Mouse (Mus musculus): ENCODE measurements around the gene Pold1. TPM values are rescaled to one million over a fixed set of nuclear protein-coding genes. Genes with fewer than 3 reads are reported as not detected.
A peak's percentile ranks its signal among the peaks of the same experiment; 100 is the strongest.

The Pold1 gene
- polyA plus RNA-seq, 2 experiments, result 37.5 to 46.7 TPM

- Histone ChIP-seq H3K9ac (replicated peaks) (no peak within 1 kb of the TSS), H3K36me3 (replicated peaks; ENCODE audit: control insufficient read depth, insufficient read depth, low read depth) (no peaks in the 10 kb centered on the region), H3K27ac (no peak within 1 kb of the TSS), H3K4me3 (ENCODE audit: insufficient read depth in 1 of 2, low read depth in 2 of 2, low read length in 2 of 2) (no peak within 1 kb of the TSS), H3K27me3 (ENCODE audit: control insufficient read depth, insufficient read depth, low read length) (no peaks in the 10 kb centered on the region), H3K4me2 (ENCODE audit: low read depth) (0 out of 2 replicates have a peak within 1 kb of the TSS, but pooled peaks have one; percentile 3), H3K4me1 (replicated peaks; ENCODE audit: control insufficient read depth in 2 of 2, insufficient read depth in 2 of 2, low read length in 1 of 2) (no peaks in the 10 kb centered on the region), H3K9me3 (ENCODE audit: control insufficient read depth, low read length) (no peaks in the 10 kb centered on the region)
- WGBS (ENCODE audit: insufficient replicate concordance), result 18% methylated on average over 7 of the region's 7 CpGs
- no peak for TF ChIP-seq CTCF (IDR thresholded peaks at IDR 0.05; ENCODE audit: low read depth)
- TF ChIP-seq EP300 (IDR thresholded peaks at IDR 0.05; ENCODE audit: low read depth), result no peak
- ATAC-seq (ENCODE audit: insufficient read depth) (no peak), DNase-seq (ENCODE audit: low read depth in 3 of 3, low spot score in 3 of 3) (no peak)
These were observed 23.6 kb upstream of the Pold1 start, which contains the start of gene Napsa for GRCm38 (mm10) chr7:44572213-44572701. Gene Napsa (plus strand): TSS chr7:44572380.

- DNase-seq (ENCODE audit: low read depth in 3 of 3, low spot score in 3 of 3), result no peak
- Histone ChIP-seq H3K4me2 (ENCODE audit: low read depth) (no peak overlapping the region), H3K4me1 (replicated peaks; ENCODE audit: control insufficient read depth in 2 of 2, insufficient read depth in 2 of 2, low read length in 1 of 2) (no peaks in the 10 kb centered on the region), H3K27me3 (ENCODE audit: control insufficient read depth, insufficient read depth, low read length) (no peaks in the 10 kb centered on the region), H3K9ac (replicated peaks) (no peak overlapping the region), H3K4me3 (ENCODE audit: insufficient read depth in 1 of 2, low read depth in 2 of 2, low read length in 2 of 2) (no peak overlapping the region), H3K9me3 (ENCODE audit: control insufficient read depth, low read length) (no peaks in the 10 kb centered on the region), H3K36me3 (replicated peaks; ENCODE audit: control insufficient read depth, insufficient read depth, low read depth) (no peaks in the 10 kb centered on the region), H3K27ac (no peak overlapping the region)
- ATAC-seq (ENCODE audit: insufficient read depth), result no peak
- WGBS (ENCODE audit: insufficient replicate concordance), result 68% methylated on average over 4 of the region's 4 CpGs
- TF ChIP-seq CTCF (IDR thresholded peaks at IDR 0.05; ENCODE audit: low read depth), result no peak
- no peak for TF ChIP-seq EP300 (IDR thresholded peaks at IDR 0.05; ENCODE audit: low read depth)
These were observed 23.2 kb upstream of the Pold1 start for GRCm38 (mm10) chr7:44571811-44572210.

GRCm38 (mm10) chr7:44570989-44571388, 22.3 kb upstream of the Pold1 start:
- DNase-seq (ENCODE audit: low read depth in 3 of 3, low spot score in 3 of 3) (no peak), ATAC-seq (ENCODE audit: insufficient read depth) (no peak)
- Histone ChIP-seq H3K36me3 (replicated peaks; ENCODE audit: control insufficient read depth, insufficient read depth, low read depth) (no peaks in the 10 kb centered on the region), H3K4me3 (ENCODE audit: insufficient read depth in 1 of 2, low read depth in 2 of 2, low read length in 2 of 2) (no peak overlapping the region), H3K9me3 (ENCODE audit: control insufficient read depth, low read length) (no peaks in the 10 kb centered on the region), H3K4me1 (replicated peaks; ENCODE audit: control insufficient read depth in 2 of 2, insufficient read depth in 2 of 2, low read length in 1 of 2) (no peaks in the 10 kb centered on the region), H3K4me2 (ENCODE audit: low read depth) (no peak overlapping the region), H3K9ac (replicated peaks) (no peak overlapping the region), H3K27me3 (ENCODE audit: control insufficient read depth, insufficient read depth, low read length) (no peaks in the 10 kb centered on the region), H3K27ac (no peak overlapping the region)
- TF ChIP-seq EP300 (IDR thresholded peaks at IDR 0.05; ENCODE audit: low read depth) (no peak), CTCF (IDR thresholded peaks at IDR 0.05; ENCODE audit: low read depth) (no peak)
- whole genome bisulfite sequencing (ENCODE audit: insufficient replicate concordance), result 54% methylated on average over 6 of the region's 6 CpGs

- no peaks in the 10 kb centered on the region for H3K27me3 ChIP-seq (ENCODE audit: control insufficient read depth, insufficient read depth, low read length)
- WGBS (ENCODE audit: insufficient replicate concordance), result 49% methylated on average over 9 of the region's 9 CpGs
- no peak overlapping the region for H3K4me2 ChIP-seq (ENCODE audit: low read depth)
- H3K9me3 ChIP-seq (ENCODE audit: control insufficient read depth, low read length), result no peaks in the 10 kb centered on the region
- no peaks in the 10 kb centered on the region for H3K36me3 ChIP-seq (replicated peaks; ENCODE audit: control insufficient read depth, insufficient read depth, low read depth)
- no peak for TF ChIP-seq CTCF (IDR thresholded peaks at IDR 0.05; ENCODE audit: low read depth)
- no peak for TF ChIP-seq EP300 (IDR thresholded peaks at IDR 0.05; ENCODE audit: low read depth)
- DNase-seq (ENCODE audit: low read depth in 3 of 3, low spot score in 3 of 3) (no peak), ATAC-seq (ENCODE audit: insufficient read depth) (no peak)
- H3K9ac ChIP-seq (replicated peaks), result no peak overlapping the region
- no peak overlapping the region for H3K27ac ChIP-seq
- H3K4me1 ChIP-seq (replicated peaks; ENCODE audit: control insufficient read depth in 2 of 2, insufficient read depth in 2 of 2, low read length in 1 of 2), result no peaks in the 10 kb centered on the region
- no peak overlapping the region for H3K4me3 ChIP-seq (ENCODE audit: insufficient read depth in 1 of 2, low read depth in 2 of 2, low read length in 2 of 2)
These were observed 20.2 kb upstream of the Pold1 start for GRCm38 (mm10) chr7:44568803-44569202.

- H3K27ac ChIP-seq, result no peak overlapping the region
- 37% methylated on average over 6 of the region's 6 CpGs for WGBS (ENCODE audit: insufficient replicate concordance)
- TF ChIP-seq CTCF (IDR thresholded peaks at IDR 0.05; ENCODE audit: low read depth), result no peak
- ATAC-seq (ENCODE audit: insufficient read depth) (no peak), DNase-seq (ENCODE audit: low read depth in 3 of 3, low spot score in 3 of 3) (no peak)
- H3K9ac ChIP-seq (replicated peaks), result no peak overlapping the region
- H3K4me2 ChIP-seq (ENCODE audit: low read depth), result no peak overlapping the region
- no peaks in the 10 kb centered on the region for H3K27me3 ChIP-seq (ENCODE audit: control insufficient read depth, insufficient read depth, low read length)
- H3K9me3 ChIP-seq (ENCODE audit: control insufficient read depth, low read length), result no peaks in the 10 kb centered on the region
- H3K4me3 ChIP-seq (ENCODE audit: insufficient read depth in 1 of 2, low read depth in 2 of 2, low read length in 2 of 2), result no peak overlapping the region
- H3K36me3 ChIP-seq (replicated peaks; ENCODE audit: control insufficient read depth, insufficient read depth, low read depth), result no peaks in the 10 kb centered on the region
- no peaks in the 10 kb centered on the region for H3K4me1 ChIP-seq (replicated peaks; ENCODE audit: control insufficient read depth in 2 of 2, insufficient read depth in 2 of 2, low read length in 1 of 2)
These were observed 16.8 kb upstream of the Pold1 start for GRCm38 (mm10) chr7:44565414-44565813.
